Mouse (Mus musculus): ENCODE results near the gene Map2k5. TPM values are rescaled to one million over a fixed set of nuclear protein-coding genes. Genes with fewer than 3 reads are reported as not detected.

The Map2k5 gene
- polyA plus RNA-seq, 1 experiment = 109 TPM

GRCm38 (mm10) chr9:63143641-63144501, 233.8 kb downstream of the Map2k5 start:
- H3K4me1 ChIP-seq (replicated peaks; ENCODE audit: control insufficient read depth, insufficient read depth, low read length) = peaks cover 23% of the 10 kb centered on the region
- H3K4me3 ChIP-seq (ENCODE audit: control insufficient read depth, insufficient read depth, low read length) = no peak overlapping the region
- peaks cover 60% of the 10 kb centered on the region for H3K27me3 ChIP-seq (ENCODE audit: control insufficient read depth, insufficient read depth, low read length)
- no peak for DNase-seq
- TF ChIP-seq POLR2A (IDR thresholded peaks at IDR 0.05; ENCODE audit: control insufficient read depth, extremely low read depth, insufficient read depth, low read length, poor library complexity) = no peak
- no peak for TF ChIP-seq CTCF (IDR thresholded peaks at IDR 0.05; ENCODE audit: borderline replicate concordance, control insufficient read depth, extremely low read depth, insufficient read depth, low read length, poor library complexity)
- no peak overlapping the region for H3K27ac ChIP-seq (ENCODE audit: control insufficient read depth, insufficient read depth, low read length)
- WGBS = 6% methylated on average over 47 of the region's 47 CpGs
- no peaks in the 10 kb centered on the region for H3K36me3 ChIP-seq (ENCODE audit: control insufficient read depth, insufficient read depth, low read length)

DNA sequence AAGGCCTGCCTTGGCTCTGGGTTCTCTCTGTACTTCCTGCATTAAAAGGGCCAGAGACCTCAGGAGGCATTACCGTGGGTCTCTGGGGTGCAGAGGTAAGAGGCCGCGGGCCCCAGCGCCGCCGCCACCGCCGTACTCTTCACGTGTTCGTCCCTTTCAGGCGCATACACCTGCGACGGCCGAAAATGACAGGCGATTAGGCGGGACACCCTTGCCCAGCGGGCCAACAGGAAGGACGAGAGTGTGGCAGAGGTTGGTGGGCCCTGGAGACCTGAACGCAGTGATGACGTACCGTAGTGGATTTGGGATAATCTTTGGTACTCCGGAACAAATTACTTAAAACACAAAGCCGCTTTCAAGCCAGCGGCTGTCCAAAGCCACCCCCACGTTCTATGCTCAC, 234.5 kb downstream of the Map2k5 start:
- DNase-seq = no peak
- no peaks in the 10 kb centered on the region for H3K36me3 ChIP-seq (ENCODE audit: control insufficient read depth, insufficient read depth, low read length)
- no peak overlapping the region for H3K27ac ChIP-seq (ENCODE audit: control insufficient read depth, insufficient read depth, low read length)
- 3% methylated on average over 25 of the region's 25 CpGs for WGBS
- TF ChIP-seq CTCF (IDR thresholded peaks at IDR 0.05; ENCODE audit: borderline replicate concordance, control insufficient read depth, extremely low read depth, insufficient read depth, low read length, poor library complexity) (no peak), POLR2A (IDR thresholded peaks at IDR 0.05; ENCODE audit: control insufficient read depth, extremely low read depth, insufficient read depth, low read length, poor library complexity) (no peak)
- H3K4me3 ChIP-seq (ENCODE audit: control insufficient read depth, insufficient read depth, low read length) = no peak overlapping the region
- peaks cover 18% of the 10 kb centered on the region; the same call in 1 of the 2 replicates for H3K4me1 ChIP-seq (replicated peaks; ENCODE audit: control insufficient read depth, insufficient read depth, low read length)
- H3K27me3 ChIP-seq (ENCODE audit: control insufficient read depth, insufficient read depth, low read length) = peaks cover 61% of the 10 kb centered on the region

DNA sequence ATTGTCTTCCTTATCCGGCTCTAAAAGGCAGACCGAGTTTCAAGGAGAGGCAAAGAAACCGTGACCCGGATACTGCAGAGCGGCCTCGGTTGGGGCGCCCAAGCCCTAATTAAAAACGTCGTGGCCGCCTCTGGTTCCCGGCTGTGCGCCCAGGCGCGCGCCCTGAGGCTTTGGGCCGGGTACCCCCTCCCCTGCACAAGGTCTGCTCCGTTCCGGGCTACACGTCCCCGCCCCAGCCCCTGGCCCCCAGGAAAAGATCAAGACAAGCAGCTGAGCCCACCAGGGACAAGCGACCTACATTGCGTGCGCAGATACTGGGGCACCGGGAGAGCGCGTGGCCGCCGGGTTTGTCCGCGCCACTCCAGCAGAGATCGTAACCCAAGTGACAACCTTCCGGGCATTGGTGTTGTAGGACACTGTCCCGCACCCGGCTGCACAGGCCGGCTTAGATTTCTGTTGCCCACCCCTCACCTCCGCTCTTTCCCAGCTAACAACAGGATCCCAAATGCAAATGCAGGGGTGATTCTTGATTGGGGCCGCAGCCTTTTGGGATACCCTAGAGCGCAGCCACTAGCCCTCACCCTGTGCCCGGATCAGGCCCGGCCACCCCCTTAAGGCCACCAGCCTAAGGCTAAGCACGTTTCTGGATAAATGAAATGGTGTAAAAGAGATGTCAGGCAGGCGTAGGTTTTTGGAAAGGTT, 235.2 kb downstream of the Map2k5 start:
- no peak for TF ChIP-seq CTCF (IDR thresholded peaks at IDR 0.05; ENCODE audit: borderline replicate concordance, control insufficient read depth, extremely low read depth, insufficient read depth, low read length, poor library complexity)
- TF ChIP-seq POLR2A (IDR thresholded peaks at IDR 0.05; ENCODE audit: control insufficient read depth, extremely low read depth, insufficient read depth, low read length, poor library complexity) = no peak
- no peak for DNase-seq
- no peak overlapping the region for H3K4me3 ChIP-seq (ENCODE audit: control insufficient read depth, insufficient read depth, low read length)
- H3K4me1 ChIP-seq (replicated peaks; ENCODE audit: control insufficient read depth, insufficient read depth, low read length) = peaks cover 18% of the 10 kb centered on the region; the same call in 1 of the 2 replicates
- H3K36me3 ChIP-seq (ENCODE audit: control insufficient read depth, insufficient read depth, low read length) = no peaks in the 10 kb centered on the region
- peaks cover 59% of the 10 kb centered on the region for H3K27me3 ChIP-seq (ENCODE audit: control insufficient read depth, insufficient read depth, low read length)
- 5% methylated on average over 42 of the region's 42 CpGs for WGBS
- no peak overlapping the region for H3K27ac ChIP-seq (ENCODE audit: control insufficient read depth, insufficient read depth, low read length)

DNA sequence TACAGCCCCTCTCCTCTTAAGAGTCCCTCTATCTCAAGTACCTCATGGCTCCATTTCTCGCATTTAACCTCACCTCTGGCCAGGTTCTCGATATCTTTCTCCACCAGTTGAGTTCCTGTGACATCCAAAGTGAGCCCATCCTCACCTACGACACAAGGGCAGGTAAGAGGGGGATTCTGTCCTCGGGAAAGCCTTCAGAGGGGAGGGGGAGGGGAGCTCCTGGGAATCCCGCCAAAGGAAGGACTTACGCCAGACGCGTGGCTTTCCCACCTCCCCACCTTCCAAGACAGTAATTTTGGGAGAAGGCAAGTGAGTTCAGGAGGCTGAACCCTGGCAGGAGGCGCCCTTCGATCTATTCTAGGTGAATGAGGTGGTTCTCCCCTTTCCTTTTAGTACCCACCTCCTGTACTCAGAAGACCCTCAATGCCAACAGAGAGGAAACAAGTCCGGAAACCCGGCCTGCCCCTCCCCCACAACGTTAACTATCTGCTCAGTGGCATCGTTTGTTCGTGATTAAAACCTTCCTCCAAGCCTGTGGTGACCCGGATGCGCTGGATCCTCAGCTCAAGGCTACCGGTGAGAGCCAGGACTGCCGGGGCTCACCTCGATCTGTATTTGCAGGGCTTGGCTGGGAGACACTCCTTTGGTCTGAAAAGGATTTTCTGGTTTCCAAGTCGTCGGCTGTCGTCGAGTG, 235.9 kb downstream of the Map2k5 start:
- Histone ChIP-seq H3K27ac (ENCODE audit: control insufficient read depth, insufficient read depth, low read length) (no peak overlapping the region), H3K27me3 (ENCODE audit: control insufficient read depth, insufficient read depth, low read length) (peaks cover 65% of the 10 kb centered on the region), H3K36me3 (ENCODE audit: control insufficient read depth, insufficient read depth, low read length) (no peaks in the 10 kb centered on the region), H3K4me3 (ENCODE audit: control insufficient read depth, insufficient read depth, low read length) (no peak overlapping the region), H3K4me1 (replicated peaks; ENCODE audit: control insufficient read depth, insufficient read depth, low read length) (peaks cover 18% of the 10 kb centered on the region; the same call in 1 of the 2 replicates)
- no peak for DNase-seq
- TF ChIP-seq POLR2A (IDR thresholded peaks at IDR 0.05; ENCODE audit: control insufficient read depth, extremely low read depth, insufficient read depth, low read length, poor library complexity) = no peak
- TF ChIP-seq CTCF (IDR thresholded peaks at IDR 0.05; ENCODE audit: borderline replicate concordance, control insufficient read depth, extremely low read depth, insufficient read depth, low read length, poor library complexity) = no peak
- 5% methylated on average over 24 of the region's 24 CpGs for WGBS

DNA sequence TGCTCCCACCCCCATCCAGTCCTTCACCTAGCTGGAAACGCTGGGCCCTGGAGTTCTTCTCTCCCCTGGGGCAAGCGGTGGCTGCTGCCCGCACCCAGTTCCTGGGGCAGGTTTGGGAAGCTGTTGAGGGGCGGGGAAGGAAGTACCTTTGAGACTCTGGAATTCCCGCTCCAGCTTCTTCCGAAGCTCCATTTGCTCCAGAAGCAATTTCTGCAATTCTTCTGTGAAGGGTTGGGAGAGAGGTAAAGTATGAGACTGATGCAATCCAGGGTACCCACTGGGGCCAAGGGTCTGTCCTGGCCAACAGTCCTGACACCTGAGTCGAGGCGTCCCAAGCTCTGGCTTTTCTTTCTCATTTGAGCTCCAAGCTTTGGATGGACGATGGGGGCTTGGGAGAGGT, 237.5 kb downstream of the Map2k5 start:
- WGBS = 16% methylated on average over 9 of the region's 9 CpGs
- H3K4me1 ChIP-seq (replicated peaks; ENCODE audit: control insufficient read depth, insufficient read depth, low read length) = peaks cover 22% of the 10 kb centered on the region
- H3K4me3 ChIP-seq (ENCODE audit: control insufficient read depth, insufficient read depth, low read length) = no peak overlapping the region
- H3K27ac ChIP-seq (ENCODE audit: control insufficient read depth, insufficient read depth, low read length) = no peak overlapping the region
- H3K36me3 ChIP-seq (ENCODE audit: control insufficient read depth, insufficient read depth, low read length) = no peaks in the 10 kb centered on the region
- TF ChIP-seq POLR2A (IDR thresholded peaks at IDR 0.05; ENCODE audit: control insufficient read depth, extremely low read depth, insufficient read depth, low read length, poor library complexity) (no peak), CTCF (IDR thresholded peaks at IDR 0.05; ENCODE audit: borderline replicate concordance, control insufficient read depth, extremely low read depth, insufficient read depth, low read length, poor library complexity) (no peak)
- DNase-seq = no peak
- H3K27me3 ChIP-seq (ENCODE audit: control insufficient read depth, insufficient read depth, low read length) = peaks cover 54% of the 10 kb centered on the region

DNA sequence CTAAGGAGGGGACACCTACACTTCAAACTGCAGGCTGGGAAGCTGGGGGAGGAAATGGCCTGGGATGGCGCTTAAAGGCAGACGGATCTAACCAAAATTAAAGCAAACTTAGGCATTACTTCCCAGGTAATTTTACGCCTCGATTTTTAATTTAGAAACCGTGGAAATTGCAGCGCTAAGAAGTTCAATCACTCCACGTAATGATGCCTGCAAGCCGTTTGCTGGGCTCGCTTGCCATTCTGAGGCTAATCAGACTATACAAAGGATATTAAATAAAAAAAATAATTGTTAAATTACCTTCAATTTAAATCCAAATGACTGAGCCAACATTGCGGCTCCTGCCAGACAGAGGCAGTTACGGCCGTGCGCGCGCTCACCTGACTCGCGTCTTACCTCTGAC, 238.0 kb downstream of the Map2k5 start:
- WGBS = 26% methylated on average over 17 of the region's 17 CpGs
- Histone ChIP-seq H3K27me3 (ENCODE audit: control insufficient read depth, insufficient read depth, low read length) (peaks cover 51% of the 10 kb centered on the region), H3K4me3 (ENCODE audit: control insufficient read depth, insufficient read depth, low read length) (no peak overlapping the region)

More for the DNA sequence above, 238.0 kb downstream of the Map2k5 start:
- H3K36me3 ChIP-seq (ENCODE audit: control insufficient read depth, insufficient read depth, low read length) = no peaks in the 10 kb centered on the region
- no peak overlapping the region for H3K27ac ChIP-seq (ENCODE audit: control insufficient read depth, insufficient read depth, low read length)
- peaks cover 25% of the 10 kb centered on the region for H3K4me1 ChIP-seq (replicated peaks; ENCODE audit: control insufficient read depth, insufficient read depth, low read length)
- no peak for DNase-seq
- TF ChIP-seq POLR2A (IDR thresholded peaks at IDR 0.05; ENCODE audit: control insufficient read depth, extremely low read depth, insufficient read depth, low read length, poor library complexity) = no peak
- TF ChIP-seq CTCF (IDR thresholded peaks at IDR 0.05; ENCODE audit: borderline replicate concordance, control insufficient read depth, extremely low read depth, insufficient read depth, low read length, poor library complexity) = no peak

All from thymus, adult 2 months (tissue).